Mouse (Mus musculus): ENCODE results near the gene Pdgfa.

The Pdgfa gene

GRCm38 (mm10) chr5:138953986-138954385, 43.2 kb downstream of the Pdgfa start:
- no peak for DNase-seq (ENCODE audit: low spot score in 2 of 2)

DNA sequence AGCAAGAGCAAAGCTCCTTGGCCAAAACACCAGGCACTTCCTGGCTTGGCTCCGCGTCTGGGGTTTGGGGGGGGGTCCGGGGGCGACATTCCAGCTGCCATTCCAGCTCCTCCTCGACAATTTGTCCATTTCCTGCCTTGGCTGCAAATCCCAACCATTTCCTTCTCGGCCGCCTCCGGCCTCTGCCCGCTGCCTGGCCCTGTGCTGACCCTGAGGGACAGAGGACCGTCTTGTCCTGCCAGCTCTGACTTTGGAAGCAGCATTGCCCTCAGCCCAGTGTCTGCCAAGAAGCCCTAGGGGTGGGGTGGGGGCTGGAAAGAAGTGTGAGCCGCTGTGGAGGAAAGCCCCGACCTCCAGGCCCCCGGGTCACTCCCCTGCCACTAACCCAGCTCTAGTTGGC, 44.2 kb downstream of the Pdgfa start:
- DNase-seq (ENCODE audit: low spot score in 2 of 2), result no peak

DNA sequence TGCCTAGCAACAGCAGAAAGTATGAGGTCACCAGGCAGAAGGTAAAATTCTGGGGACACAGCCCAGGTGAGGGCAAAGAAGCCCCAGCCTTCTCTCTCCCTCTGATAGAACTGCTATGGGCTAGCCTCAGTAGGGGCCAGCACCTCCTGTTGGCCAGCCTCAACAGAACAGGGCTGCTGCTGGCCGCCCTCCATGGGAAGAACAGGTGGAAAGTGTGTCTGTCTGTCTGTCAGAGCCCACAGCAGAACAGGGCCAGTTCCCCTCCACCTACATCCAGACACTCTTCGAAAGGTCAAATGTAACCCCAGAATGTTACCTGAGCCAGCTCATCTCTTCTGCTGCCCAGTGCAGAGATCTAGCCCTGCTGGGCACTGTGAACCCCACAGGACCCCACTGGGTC, 45.9 kb downstream of the Pdgfa start:
- DNase-seq (ENCODE audit: low spot score in 2 of 2), result no peak

- no peak for DNase-seq (ENCODE audit: low spot score in 2 of 2)
These were observed 48.0 kb downstream of the Pdgfa start for GRCm38 (mm10) chr5:138949165-138949564.

GRCm38 (mm10) chr5:138948031-138948980, 48.9 kb downstream of the Pdgfa start:
- DNase-seq (ENCODE audit: low spot score in 2 of 2), result peak in 1 of 2 experiments; percentile 30

GRCm38 (mm10) chr5:138947487-138947886, 49.7 kb downstream of the Pdgfa start:
- no peak for DNase-seq (ENCODE audit: low spot score in 2 of 2)

DNA sequence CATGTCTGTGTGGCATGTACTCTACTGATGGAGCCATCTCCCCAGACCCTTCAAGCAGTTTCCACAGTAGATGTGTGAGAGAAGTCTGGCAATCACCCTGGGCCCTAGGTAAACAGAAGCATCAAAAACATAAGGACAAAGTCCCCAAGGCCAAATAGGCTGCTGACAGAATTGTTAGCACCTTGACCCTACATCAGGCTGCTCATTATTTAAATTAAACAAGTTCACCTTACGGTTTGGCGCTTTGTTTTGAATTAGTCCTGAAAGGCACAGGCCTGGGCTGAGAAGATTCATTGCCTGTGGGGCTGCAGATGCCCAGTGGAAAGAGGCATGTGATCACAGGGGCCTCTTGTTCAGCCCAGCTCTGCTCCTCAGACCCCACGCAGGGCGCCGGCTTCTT, 50.2 kb downstream of the Pdgfa start:
- DNase-seq (ENCODE audit: low spot score in 2 of 2), result no peak

DNA sequence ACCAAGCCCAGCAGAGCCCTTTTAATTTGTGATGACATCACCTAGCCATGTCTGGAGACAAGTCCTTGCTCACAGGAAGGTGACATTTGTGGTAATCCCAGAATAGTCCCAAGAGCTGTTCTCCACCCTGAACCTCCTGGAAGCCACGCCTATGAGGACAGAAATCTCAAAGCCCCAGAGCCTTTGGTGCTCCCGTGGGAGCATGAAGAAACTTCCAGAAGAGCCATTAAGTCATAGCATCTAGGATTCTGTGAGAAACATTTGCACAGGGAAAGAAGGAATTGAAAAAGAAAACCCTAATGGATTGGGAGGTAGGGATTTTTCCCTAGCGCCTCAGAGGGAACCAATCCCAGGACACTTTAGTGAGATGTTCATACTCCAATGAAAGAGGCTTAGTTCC, 52.2 kb downstream of the Pdgfa start:
- no peak for DNase-seq (ENCODE audit: low spot score in 2 of 2)

GRCm38 (mm10) chr5:138944551-138944950, 52.6 kb downstream of the Pdgfa start:
- no peak for DNase-seq (ENCODE audit: low spot score in 2 of 2)

DNA sequence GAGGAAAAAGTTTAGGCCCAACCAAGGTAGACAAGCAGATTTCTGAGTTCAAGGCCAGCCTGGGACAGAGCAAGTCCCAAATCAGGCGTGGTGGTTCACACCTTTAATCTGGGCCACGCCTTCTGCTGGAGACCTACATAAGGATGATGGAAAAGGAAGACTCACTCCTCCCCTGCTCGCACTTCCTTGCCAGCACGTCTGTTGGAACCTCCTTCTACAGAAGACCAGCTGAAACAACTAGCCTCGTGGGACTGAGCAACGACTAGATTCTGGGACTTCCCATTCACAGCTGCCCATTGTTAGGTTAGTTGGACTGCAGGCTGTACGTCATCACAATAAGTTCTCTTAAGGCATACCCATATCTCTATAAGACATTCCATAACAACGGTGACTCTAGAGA, 55.3 kb downstream of the Pdgfa start:
- no peak for DNase-seq (ENCODE audit: low spot score in 2 of 2)

- no peak for DNase-seq (ENCODE audit: low spot score in 2 of 2)
These were observed 56.6 kb downstream of the Pdgfa start for GRCm38 (mm10) chr5:138940576-138940975.

DNA sequence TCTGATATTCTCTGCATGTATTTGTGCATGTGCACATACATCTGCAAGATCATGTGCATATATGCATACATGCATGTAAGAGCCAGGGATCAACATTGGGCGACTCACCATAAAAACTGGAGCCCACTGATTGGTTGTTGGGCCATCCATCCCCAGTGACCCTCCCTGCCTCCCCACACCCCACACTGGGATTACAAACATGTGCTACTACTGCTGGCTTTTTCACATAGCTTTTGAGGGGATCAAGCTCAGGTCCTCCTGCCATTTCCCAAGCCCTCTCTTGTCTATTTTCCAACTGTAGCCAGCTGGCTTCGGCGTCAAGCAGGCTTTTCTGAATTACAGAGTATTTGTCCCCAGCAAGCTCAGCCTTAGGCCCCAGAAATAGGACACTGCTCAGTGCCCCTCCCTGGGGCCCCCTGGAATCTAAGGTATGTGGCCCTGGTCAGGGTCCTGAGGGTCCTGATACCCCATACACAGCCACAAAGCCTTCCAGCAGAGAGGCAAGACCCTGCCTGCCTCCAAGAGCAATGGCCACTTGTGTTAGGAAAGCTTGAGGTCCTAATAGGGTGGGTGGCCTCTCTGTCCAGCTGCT, 58.5 kb downstream of the Pdgfa start:
- no peak for DNase-seq (ENCODE audit: low spot score in 2 of 2)

GRCm38 (mm10) chr5:138936399-138937089, 60.6 kb downstream of the Pdgfa start:
- DNase-seq (ENCODE audit: low spot score in 2 of 2), result no peak

GRCm38 (mm10) chr5:138934540-138934939, 62.6 kb downstream of the Pdgfa start:
- DNase-seq (ENCODE audit: low spot score in 2 of 2), result no peak

DNA sequence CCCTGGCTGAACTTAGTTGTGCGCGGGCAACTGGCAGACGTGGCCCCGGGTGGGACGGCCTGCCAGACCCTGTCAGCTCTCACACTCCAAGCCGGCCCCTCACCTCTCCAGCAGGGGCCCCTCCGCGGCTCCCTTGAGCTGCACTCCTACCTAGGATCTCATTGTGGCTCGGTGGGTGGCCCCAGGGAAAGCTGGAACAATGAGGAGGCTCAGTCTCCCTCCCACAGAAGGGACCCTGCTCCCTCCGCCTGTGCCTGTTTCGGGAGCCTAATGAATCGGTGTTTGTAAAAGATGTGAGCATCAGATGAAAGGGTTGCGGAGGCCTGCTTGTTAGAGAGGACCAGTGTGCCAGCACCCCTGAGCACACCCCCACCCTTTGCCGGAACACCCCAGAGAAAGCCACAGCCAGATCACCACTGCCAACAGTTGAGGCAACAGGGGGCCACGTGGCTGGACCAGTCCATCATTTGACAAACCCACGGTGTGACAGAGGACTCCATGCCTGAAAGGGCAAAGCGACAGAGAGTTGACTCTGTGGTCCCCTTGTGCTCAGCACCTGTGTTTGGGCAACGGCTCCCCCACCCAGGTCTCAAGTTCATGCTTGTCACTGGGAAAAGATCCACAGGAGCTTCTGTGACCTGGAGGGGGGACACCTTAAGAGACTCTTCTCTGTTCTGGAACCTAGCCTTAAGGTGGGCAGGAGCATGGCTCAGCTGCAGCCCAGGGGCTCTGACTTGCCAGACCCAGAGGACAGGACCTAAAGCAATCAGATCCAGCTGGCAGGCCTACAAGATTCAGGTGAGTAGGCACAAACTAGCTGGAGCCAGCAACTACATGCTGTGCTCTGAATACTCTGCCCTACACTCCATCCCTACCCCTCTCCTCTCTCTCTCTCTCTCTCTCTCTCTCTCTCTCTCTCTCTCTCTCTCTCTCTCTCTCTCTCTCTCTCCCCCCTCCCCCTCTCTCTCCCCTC, 64.4 kb downstream of the Pdgfa start:
- DNase-seq (ENCODE audit: low spot score in 2 of 2), result no peak

GRCm38 (mm10) chr5:138931836-138932235, 65.3 kb downstream of the Pdgfa start:
- no peak for DNase-seq (ENCODE audit: low spot score in 2 of 2)

DNA sequence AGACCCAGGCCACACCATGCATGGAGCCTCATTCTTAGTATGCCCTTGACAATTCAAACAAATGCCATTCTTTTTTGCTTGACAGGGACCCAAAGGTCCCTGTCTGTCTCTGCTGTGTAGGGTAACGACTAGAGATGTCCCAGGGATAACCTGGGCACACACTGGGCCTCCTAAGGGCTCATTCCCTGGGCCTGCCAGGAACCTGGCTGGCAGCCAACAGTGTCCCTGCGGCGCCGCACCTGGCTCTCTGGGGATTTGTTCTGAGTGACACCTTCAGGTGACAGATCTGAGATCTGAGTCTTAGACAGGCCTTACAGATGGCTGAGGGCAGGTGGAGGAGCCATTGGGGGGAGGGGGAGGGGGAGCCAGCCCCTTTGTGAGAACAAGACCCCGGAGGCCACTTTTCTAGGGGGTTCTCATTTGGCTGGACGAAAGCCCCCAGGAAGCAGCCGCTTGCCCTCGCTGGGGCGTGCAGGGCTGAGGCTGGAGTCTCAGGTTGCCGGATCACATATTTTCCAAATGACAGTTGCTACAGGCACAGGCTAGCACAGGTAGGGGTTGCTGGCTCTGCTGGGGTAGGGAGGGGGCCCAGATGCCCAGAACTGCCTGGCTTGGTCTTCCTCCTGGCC, 67.2 kb downstream of the Pdgfa start:
- no peak for DNase-seq (ENCODE audit: low spot score in 2 of 2)
